Mouse (Mus musculus): ENCODE data around the gene Papolg. TPM values are rescaled to one million over a fixed set of nuclear protein-coding genes. Genes with fewer than 3 reads are reported as not detected.

Gene Papolg
- polyA plus RNA-seq, 1 experiment from 2014 or later: 25.3 TPM

- no peak for ATAC-seq (replicated peaks)
- H3K27me3 ChIP-seq: no peaks in the 10 kb centered on the region
- no peaks in the 10 kb centered on the region for H3K9me3 ChIP-seq
- no peak overlapping the region for H3K9ac ChIP-seq (replicated peaks)
- H3K4me3 ChIP-seq: no peak overlapping the region
- no peaks in the 10 kb centered on the region for H3K4me1 ChIP-seq
- H3K4me2 ChIP-seq (replicated peaks): no peak overlapping the region
- no peaks in the 10 kb centered on the region for H3K36me3 ChIP-seq
- WGBS: 64% methylated on average over 22 of the region's 22 CpGs
- H3K27ac ChIP-seq (replicated peaks): no peak overlapping the region
Measured at GRCm38 (mm10) chr11:23846016-23846815, 48.8 kb downstream of the Papolg start.

- Histone ChIP-seq H3K4me2 (replicated peaks) (no peak overlapping the region), H3K9ac (replicated peaks) (no peak overlapping the region), H3K27ac (replicated peaks) (no peak overlapping the region), H3K4me1 (no peaks in the 10 kb centered on the region), H3K4me3 (no peak overlapping the region), H3K27me3 (no peaks in the 10 kb centered on the region), H3K9me3 (no peaks in the 10 kb centered on the region), H3K36me3 (no peaks in the 10 kb centered on the region)
- no peak for ATAC-seq (replicated peaks)
- 83% methylated on average over 3 of the region's 3 CpGs for WGBS
Measured at GRCm38 (mm10) chr11:23823244-23823643, 71.8 kb downstream of the Papolg start.

- no peak overlapping the region for H3K9ac ChIP-seq (replicated peaks)
- H3K4me1 ChIP-seq: no peaks in the 10 kb centered on the region
- H3K4me3 ChIP-seq: no peak overlapping the region
- H3K27me3 ChIP-seq: no peaks in the 10 kb centered on the region
- WGBS: 89% methylated on average over 2 of the region's 2 CpGs
- no peak overlapping the region for H3K27ac ChIP-seq (replicated peaks)
- H3K4me2 ChIP-seq (replicated peaks): no peak overlapping the region
- ATAC-seq (replicated peaks): no peak
- H3K36me3 ChIP-seq: no peaks in the 10 kb centered on the region
- H3K9me3 ChIP-seq: no peaks in the 10 kb centered on the region
Measured at GRCm38 (mm10) chr11:23821652-23822051, 73.4 kb downstream of the Papolg start.

- H3K9me3 ChIP-seq: no peaks in the 10 kb centered on the region
- no peaks in the 10 kb centered on the region for H3K4me1 ChIP-seq
- no peak overlapping the region for H3K4me2 ChIP-seq (replicated peaks)
- no peaks in the 10 kb centered on the region for H3K36me3 ChIP-seq
- ATAC-seq (replicated peaks): no peak
- no peak overlapping the region for H3K27ac ChIP-seq (replicated peaks)
- no peaks in the 10 kb centered on the region for H3K27me3 ChIP-seq
- no peak overlapping the region for H3K9ac ChIP-seq (replicated peaks)
- H3K4me3 ChIP-seq: no peak overlapping the region
- WGBS: 75% methylated on average over 2 of the region's 2 CpGs
Measured at GRCm38 (mm10) chr11:23820977-23821376, 74.1 kb downstream of the Papolg start.

- H3K36me3 ChIP-seq: no peaks in the 10 kb centered on the region
- no peak overlapping the region for H3K4me3 ChIP-seq
- no peak overlapping the region for H3K4me2 ChIP-seq (replicated peaks)
- 91% methylated on average over 1 of the region's 1 CpGs for WGBS
- H3K9ac ChIP-seq (replicated peaks): no peak overlapping the region
- no peaks in the 10 kb centered on the region for H3K27me3 ChIP-seq
- H3K27ac ChIP-seq (replicated peaks): no peak overlapping the region
- no peaks in the 10 kb centered on the region for H3K9me3 ChIP-seq
- no peaks in the 10 kb centered on the region for H3K4me1 ChIP-seq
- ATAC-seq (replicated peaks): no peak
Measured at GRCm38 (mm10) chr11:23818745-23819144, 76.3 kb downstream of the Papolg start.

Other genes with a start within 250 kb of the Papolg start
- 11.8 and 12.1 TPM in 2 replicates for gene Pus10, start 229.6 kb downstream of the Papolg start, polyA plus RNA-seq (2015; fragmentation: Nextera tagmentation; extraction: Ambion mirVana)
- gene Pex13, start 229.3 kb downstream of the Papolg start, polyA plus RNA-seq (2015; fragmentation: Nextera tagmentation; extraction: Ambion mirVana): 36.4 and 38.9 TPM in 2 replicates
- gene Rel, start 124.3 kb downstream of the Papolg start, polyA plus RNA-seq (2015; fragmentation: Nextera tagmentation; extraction: Ambion mirVana): 0.24 and 0.26 TPM in 2 replicates
- 0.26 TPM in 1 of 2 replicates, not detected in the other for gene A830031A19Rik, start 179.8 kb upstream of the Papolg start, polyA plus RNA-seq (2015; fragmentation: Nextera tagmentation; extraction: Ambion mirVana)
- gene Bcl11a, start 182.8 kb upstream of the Papolg start, polyA plus RNA-seq (2015; fragmentation: Nextera tagmentation; extraction: Ambion mirVana): 204 and 215 TPM in 2 replicates